Mouse (Mus musculus) left cerebral cortex, adult 2 months (tissue): ENCODE measurements around the gene Bmpr1b. TPM values are rescaled to one million over a fixed set of nuclear protein-coding genes. Genes with fewer than 3 reads are reported as not detected.

Experiments
- DNase-seq, 2 experiments: peaks; one replicate each; pipeline ENCODE4 v3.0.0; 2021 to 2022; ENCODE audit warnings: low spot score in 2 of 2, mixed read lengths in 1 of 2; ENCODE audit errors: extremely low spot score in 1 of 2
- H3K27ac ChIP-seq: fragments of 200-600 bp; 2 replicates; pipeline ENCODE4 v1.8.1; 2022
- H3K4me3 ChIP-seq: fragments of 200-600 bp; 2 replicates; pipeline ENCODE4 v1.8.1; 2022
- CTCF ChIP-seq: fragments of 200-600 bp; IDR thresholded peaks from 2 replicates; pipeline ENCODE4 v1.8.1; 2022; ENCODE audit warnings: antibody characterized with exemption, mild to moderate bottlenecking, moderate library complexity
- intact Hi-C: fragments of 180-260 bp; cut with DNase I; formaldehyde crosslinking; loops from one replicate; pipeline ENCODE4 v1.15.1; 2025
- total RNA-seq, 2 experiments: library from RNA; stranded (reverse); gene quantifications; 2 replicates each; pipeline ENCODE4 v1.2.3; 2021

Bmpr1b gene
- total RNA-seq, 2 experiments from 2014 or later, result 16.9 to 20.2 TPM

GRCm38 (mm10) chr3:142164981-142165380 is 4.2 kb downstream of the Bmpr1b start:
- Histone ChIP-seq H3K27ac (no peak overlapping the region), H3K4me3 (no peak overlapping the region)
- TF ChIP-seq CTCF, result no peak
- intact Hi-C loops, result no loop called here
- no peak for DNase-seq

GRCm38 (mm10) chr3:142163896-142164295 is 5.3 kb downstream of the Bmpr1b start:
- DNase-seq, result no peak
- intact Hi-C loops, result no loop called here
- Histone ChIP-seq H3K27ac (no peak overlapping the region), H3K4me3 (no peak overlapping the region)
- TF ChIP-seq CTCF, result no peak

GRCm38 (mm10) chr3:142161405-142161804 is 7.8 kb downstream of the Bmpr1b start:
- TF ChIP-seq CTCF, result no peak
- no peak overlapping the region for H3K27ac ChIP-seq
- no peak for DNase-seq
- H3K4me3 ChIP-seq, result no peak overlapping the region
- intact Hi-C loops, result no loop called here

GRCm38 (mm10) chr3:142151980-142152379 is 17.2 kb downstream of the Bmpr1b start:
- Histone ChIP-seq H3K4me3 (no peak overlapping the region), H3K27ac (no peak overlapping the region)
- DNase-seq, result no peak
- TF ChIP-seq CTCF, result no peak
- intact Hi-C loops, result no loop called here

- Histone ChIP-seq H3K4me3 (no peak overlapping the region), H3K27ac (no peak overlapping the region)
- no peak for DNase-seq
- TF ChIP-seq CTCF, result no peak
- intact Hi-C loops, result no loop called here
Observed at GRCm38 (mm10) chr3:142138796-142139195, 30.4 kb downstream of the Bmpr1b start.

- intact Hi-C loops, result no loop called here
- TF ChIP-seq CTCF, result no peak
- no peak for DNase-seq
- H3K27ac ChIP-seq, result no peak overlapping the region
- no peak overlapping the region for H3K4me3 ChIP-seq
Observed at GRCm38 (mm10) chr3:142126379-142126778, 42.8 kb downstream of the Bmpr1b start.

- intact Hi-C loops, result no loop called here
- Histone ChIP-seq H3K27ac (no peak overlapping the region), H3K4me3 (no peak overlapping the region)
- no peak for DNase-seq
- TF ChIP-seq CTCF, result no peak
Observed at GRCm38 (mm10) chr3:142125556-142125955, 43.7 kb downstream of the Bmpr1b start.

GRCm38 (mm10) chr3:142124255-142124654 is 45.0 kb downstream of the Bmpr1b start:
- DNase-seq, result no peak
- no peak overlapping the region for H3K4me3 ChIP-seq
- intact Hi-C loops, result no loop called here
- TF ChIP-seq CTCF, result no peak
- no peak overlapping the region for H3K27ac ChIP-seq

GRCm38 (mm10) chr3:142122376-142122775 is 46.8 kb downstream of the Bmpr1b start:
- TF ChIP-seq CTCF, result no peak
- DNase-seq, result no peak
- intact Hi-C loops, result no loop called here
- no peak overlapping the region for H3K4me3 ChIP-seq
- H3K27ac ChIP-seq, result no peak overlapping the region

GRCm38 (mm10) chr3:142120795-142121194 is 48.4 kb downstream of the Bmpr1b start:
- DNase-seq, result no peak
- Histone ChIP-seq H3K4me3 (no peak overlapping the region), H3K27ac (no peak overlapping the region)
- no peak for TF ChIP-seq CTCF
- intact Hi-C loops, result no loop called here

- Histone ChIP-seq H3K4me3 (no peak overlapping the region), H3K27ac (no peak overlapping the region)
- TF ChIP-seq CTCF, result no peak
- DNase-seq, result no peak
- intact Hi-C loops, result no loop called here
Observed at GRCm38 (mm10) chr3:142114762-142115316, 54.4 kb downstream of the Bmpr1b start.

- DNase-seq, result no peak
- no peak for TF ChIP-seq CTCF
- Histone ChIP-seq H3K4me3 (no peak overlapping the region), H3K27ac (no peak overlapping the region)
- intact Hi-C loops, result no loop called here
Observed at GRCm38 (mm10) chr3:142114190-142114589, 55.0 kb downstream of the Bmpr1b start.

GRCm38 (mm10) chr3:142113208-142113607 is 56.0 kb downstream of the Bmpr1b start:
- no peak for TF ChIP-seq CTCF
- intact Hi-C loops, result no loop called here
- DNase-seq, result no peak
- Histone ChIP-seq H3K4me3 (no peak overlapping the region), H3K27ac (no peak overlapping the region)
